Mouse (Mus musculus) heart, embryonic 11.5 days (tissue): ENCODE results near the gene Zfp830. TPM values are rescaled to one million over a fixed set of nuclear protein-coding genes. Genes with fewer than 3 reads are reported as not detected.

Experiments
- ATAC-seq: fragments of 200-750 bp; cut with Nextera tagmentation; replicated peaks from 2 replicates; pipeline ENCODE4 v1.8.0; 2017; ENCODE audit warnings: moderate library complexity; ENCODE audit not compliant: insufficient number of reproducible peaks, low FRiP score, low TSS enrichment
- H3K27ac ChIP-seq: fragments of 300-500 bp; sonication (generic); 2 replicates; pipeline ENCODE4 v1.5.1; 2014; ENCODE audit warnings: mild to moderate bottlenecking, low read depth, low read length
- H3K27me3 ChIP-seq: fragments of 300-500 bp; sonication (generic); 2 replicates; pipeline ENCODE4 v1.6.1; 2014; ENCODE audit warnings: mild to moderate bottlenecking, low read length, mixed read lengths; ENCODE audit not compliant: control insufficient read depth, insufficient read depth
- H3K36me3 ChIP-seq: fragments of 300-500 bp; sonication (generic); 2 replicates; pipeline ENCODE4 v1.6.1; 2014; ENCODE audit warnings: mild to moderate bottlenecking, low read length, moderate library complexity, mixed read lengths; ENCODE audit not compliant: control insufficient read depth, insufficient read depth
- H3K4me1 ChIP-seq: fragments of 300-500 bp; sonication (generic); 2 replicates; pipeline ENCODE4 v1.6.1; 2014; ENCODE audit warnings: low read length; ENCODE audit not compliant: control insufficient read depth, insufficient read depth
- H3K4me2 ChIP-seq: fragments of 300-500 bp; sonication (generic); 2 replicates; pipeline ENCODE4 v1.6.1; 2014; ENCODE audit warnings: mild to moderate bottlenecking, moderate library complexity
- H3K4me3 ChIP-seq: fragments of 300-500 bp; sonication (generic); 2 replicates; pipeline ENCODE4 v1.5.1; 2014; ENCODE audit warnings: low read depth, low read length
- H3K9ac ChIP-seq: fragments of 300-500 bp; sonication (generic); 2 replicates; pipeline ENCODE4 v1.6.1; 2014; ENCODE audit warnings: mild to moderate bottlenecking, low read depth, low read length, moderate library complexity
- H3K9me3 ChIP-seq: fragments of 300-500 bp; sonication (generic); replicated peaks from 2 replicates; pipeline ENCODE4 v1.6.1; 2016; ENCODE audit warnings: low read length; ENCODE audit not compliant: control insufficient read depth
- WGBS: fragments of 180-500 bp; shearing (Covaris S2); extraction: QIAGEN DNeasy Blood & Tissue Kit; methylation state at CpG from one replicate; pipeline ENCODE4 v1.1.7; 2014; ENCODE audit not compliant: insufficient replicate concordance; 5-methylcytosine and 5-hydroxymethylcytosine counted together
- polyA plus RNA-seq: library from polyadenylated mRNA; unstranded; fragments of >200 nt; fragmentation: Nextera tagmentation; extraction: Ambion mirVana; gene quantifications from 2 replicates; pipeline ENCODE4 v1.2.1, GENCODE M21; 2014

Gene Zfp830
- polyA plus RNA-seq, 1 experiment from 2014 or later, result 32.2 TPM

- no peak overlapping the region for H3K4me2 ChIP-seq
- H3K36me3 ChIP-seq, result no peaks in the 10 kb centered on the region
- H3K4me3 ChIP-seq, result no peak overlapping the region
- H3K27ac ChIP-seq, result no peak overlapping the region
- no peak overlapping the region for H3K9ac ChIP-seq
- no peak for ATAC-seq
- WGBS, result 76% methylated on average over 1 of the region's 1 CpGs
- no peaks in the 10 kb centered on the region for H3K27me3 ChIP-seq
- H3K4me1 ChIP-seq, result no peaks in the 10 kb centered on the region
- H3K9me3 ChIP-seq, result no peaks in the 10 kb centered on the region
These were observed 8.2 kb upstream of the Zfp830 start for GRCm38 (mm10) chr11:82755919-82756318.

GRCm38 (mm10) chr11:82762286-82762829, 1.8 kb upstream of the Zfp830 start:
- Histone ChIP-seq H3K4me1 (peaks cover 10% of the 10 kb centered on the region), H3K9ac (no peak overlapping the region), H3K36me3 (no peaks in the 10 kb centered on the region), H3K4me2 (no peak overlapping the region), H3K9me3 (no peaks in the 10 kb centered on the region), H3K27me3 (no peaks in the 10 kb centered on the region), H3K4me3 (no peak overlapping the region), H3K27ac (no peak overlapping the region)
- 79% methylated on average over 6 of the region's 6 CpGs for WGBS
- ATAC-seq, result no peak

GRCm38 (mm10) chr11:82763261-82763660, 884 bp upstream of the Zfp830 start:
- Histone ChIP-seq H3K4me1 (peaks cover 10% of the 10 kb centered on the region), H3K36me3 (no peaks in the 10 kb centered on the region; the same call in 1 of the 2 replicates), H3K4me2 (peak overlapping the region; percentile 97), H3K4me3 (peak overlapping the region; percentile 98), H3K9ac (peak overlapping the region; percentile 93; the same call in 1 of the 2 replicates), H3K27ac (peak overlapping the region; percentile 93), H3K9me3 (no peaks in the 10 kb centered on the region), H3K27me3 (no peaks in the 10 kb centered on the region)
- WGBS, result 11% methylated on average over 4 of the region's 4 CpGs
- no peak for ATAC-seq

- ATAC-seq, result peak; percentile 43; the same call in 1 of the 2 replicates
- H3K27ac ChIP-seq, result peak overlapping the region; percentile 93
- H3K36me3 ChIP-seq, result peaks cover 4% of the 10 kb centered on the region; the same call in 1 of the 2 replicates
- H3K4me2 ChIP-seq, result peak overlapping the region; percentile 97
- H3K4me1 ChIP-seq, result peaks cover 10% of the 10 kb centered on the region
- peak overlapping the region; percentile 98 for H3K4me3 ChIP-seq
- no peaks in the 10 kb centered on the region for H3K27me3 ChIP-seq
- no peaks in the 10 kb centered on the region for H3K9me3 ChIP-seq
- WGBS, result under 1% methylated on average over 28 of the region's 28 CpGs
- peak overlapping the region; percentile 93 for H3K9ac ChIP-seq
These were observed 336 bp downstream of the Zfp830 start for GRCm38 (mm10) chr11:82764438-82764924.

GRCm38 (mm10) chr11:82780134-82780533, 16.0 kb downstream of the Zfp830 start:
- H3K27ac ChIP-seq, result no peak overlapping the region
- peaks cover 7% of the 10 kb centered on the region for H3K4me1 ChIP-seq
- 52% methylated on average over 5 of the region's 5 CpGs for WGBS
- H3K4me2 ChIP-seq, result peak overlapping the region; percentile 83
- ATAC-seq, result no peak
- H3K27me3 ChIP-seq, result no peaks in the 10 kb centered on the region
- peaks cover 4% of the 10 kb centered on the region for H3K36me3 ChIP-seq
- peak overlapping the region; percentile 91 for H3K4me3 ChIP-seq
- H3K9me3 ChIP-seq, result no peaks in the 10 kb centered on the region
- peak overlapping the region; percentile 96 for H3K9ac ChIP-seq

- Histone ChIP-seq H3K27ac (peak within 1 kb of the TSS; percentile 96), H3K9ac (peak within 1 kb of the TSS; percentile 96), H3K9me3 (no peaks in the 10 kb centered on the region)
These were observed 17.1 kb downstream of the Zfp830 start, which contains the start of gene Lig3 for GRCm38 (mm10) chr11:82780983-82781903. Lig3 (plus strand) TSS chr11:82781108.

GRCm38 (mm10) chr11:82782197-82782596, 18.1 kb downstream of the Zfp830 start:
- Histone ChIP-seq H3K4me3 (peak overlapping the region; percentile 91), H3K9me3 (no peaks in the 10 kb centered on the region), H3K9ac (peak overlapping the region; percentile 96), H3K4me1 (peaks cover 7% of the 10 kb centered on the region), H3K4me2 (peak overlapping the region; percentile 83), H3K36me3 (peaks cover 12% of the 10 kb centered on the region), H3K27me3 (no peaks in the 10 kb centered on the region), H3K27ac (no peak overlapping the region)
- no peak for ATAC-seq
- WGBS, result 43% methylated on average over 6 of the region's 6 CpGs

More at GRCm38 (mm10) chr11:82780983-82781903, 17.1 kb downstream of the Zfp830 start, which contains the start of gene Lig3:
- peak within 1 kb of the TSS; percentile 83 for H3K4me2 ChIP-seq
- under 1% methylated on average over 66 of the region's 90 CpGs for WGBS
- H3K27me3 ChIP-seq, result no peaks in the 10 kb centered on the region
- peak; percentile 92 for ATAC-seq
- H3K36me3 ChIP-seq, result peaks cover 11% of the 10 kb centered on the region
- peak within 1 kb of the TSS; percentile 91 for H3K4me3 ChIP-seq
- H3K4me1 ChIP-seq, result peaks cover 7% of the 10 kb centered on the region

GRCm38 (mm10) chr11:82783453-82783852, 19.3 kb downstream of the Zfp830 start:
- Histone ChIP-seq H3K27me3 (no peaks in the 10 kb centered on the region), H3K9ac (no peak overlapping the region), H3K27ac (no peak overlapping the region), H3K9me3 (no peaks in the 10 kb centered on the region), H3K4me3 (no peak overlapping the region), H3K4me1 (peaks cover 7% of the 10 kb centered on the region), H3K4me2 (no peak overlapping the region), H3K36me3 (peaks cover 17% of the 10 kb centered on the region)
- WGBS, result 89% methylated on average over 11 of the region's 11 CpGs
- no peak for ATAC-seq
